Mouse (Mus musculus) adrenal gland, adult (tissue): ENCODE results near the gene Cacng3.

Experiments used
- DNase-seq, 2 experiments: peaks; one replicate each; pipeline ENCODE4 v3.0.0; 2022 to 2023; ENCODE audit warnings: low spot score in 1 of 2; ENCODE audit not compliant: inconsistent age in 2 of 2

The Cacng3 gene

GRCm38 (mm10) chr7:122817565-122817964 is 147.3 kb downstream of the Cacng3 start:
- DNase-seq = no peak
